Mouse (Mus musculus): ENCODE data around the gene Olfr1358. TPM values are rescaled to one million over a fixed set of nuclear protein-coding genes. Genes with fewer than 3 reads are reported as not detected.

Olfr1358 gene
- polyA plus RNA-seq, 2 experiments from 2014 or later, result not detected

Other genes starting within 250 kb of the Olfr1358 start
- gene Agpat3, start 164.9 kb upstream of the Olfr1358 start, polyA plus RNA-seq (2017; shearing (Covaris generic)), result 100 to 1,000 TPM in 1 of 2 experiments, 10 to 100 TPM in 1; 94.4 to 115 TPM
- gene Rrp1, start 104.4 kb upstream of the Olfr1358 start, polyA plus RNA-seq (2017; shearing (Covaris generic)), result 100 to 1,000 TPM; 107 to 148 TPM
- 100 to 1,000 TPM; 146 to 147 TPM for gene Cstb, start 91.8 kb upstream of the Olfr1358 start, polyA plus RNA-seq (2017; shearing (Covaris generic))
- 10 to 100 TPM in 1 of 2 experiments, 1 to 10 TPM in 1; 8.9 to 16.5 TPM for gene Pdxk, start 52.5 kb upstream of the Olfr1358 start, polyA plus RNA-seq (2017; shearing (Covaris generic))
- 100 to 1,000 TPM in 1 of 2 experiments, 10 to 100 TPM in 1; 64.8 to 130 TPM for gene Ilvbl, start 56.9 kb downstream of the Olfr1358 start, polyA plus RNA-seq (2017; shearing (Covaris generic))
- gene Syde1, start 74.5 kb downstream of the Olfr1358 start, polyA plus RNA-seq (2017; shearing (Covaris generic)), result 1 to 10 TPM; 1.9 to 2.7 TPM
- gene Olfr1357, start 100.6 kb downstream of the Olfr1358 start, polyA plus RNA-seq (2017; shearing (Covaris generic)), result not detected
- gene Casp14, start 200.9 kb downstream of the Olfr1358 start, polyA plus RNA-seq (2017; shearing (Covaris generic)), result not detected
- gene Ccdc105, start 235.6 kb downstream of the Olfr1358 start, polyA plus RNA-seq (2017; shearing (Covaris generic)), result not detected